Mouse (Mus musculus) MEL (cell line): ENCODE data around the gene Hspb6. TPM values are rescaled to one million over a fixed set of nuclear protein-coding genes. Genes with fewer than 3 reads are reported as not detected.

Experiments used
- DNase-seq: peaks from one replicate; pipeline ENCODE4 v3.0.0; 2011; ENCODE audit warnings: low read depth, low spot score
- H3K27ac ChIP-seq: 2 replicates; pipeline ENCODE4 v1.5.1; 2012; ENCODE audit warnings: low read depth, mild to moderate bottlenecking, control low read depth, low read length, moderate library complexity; ENCODE audit not compliant: control insufficient read depth
- H3K27me3 ChIP-seq, 2 experiments: fragments of 150-350 bp in 1 of 2; sonication (generic) in 1 of 2; 2 replicates each; pipeline ENCODE4 v1.6.1; 2012; ENCODE audit warnings: low read length in 2 of 2, mild to moderate bottlenecking in 2 of 2, improper control_type of control experiment in 1 of 2, moderate library complexity in 1 of 2; ENCODE audit not compliant: insufficient read depth in 2 of 2, control insufficient read depth in 1 of 2
- H3K36me3 ChIP-seq, 2 experiments: 2 replicates each; pipeline ENCODE4 v1.6.1; 2012 to 2014; ENCODE audit warnings: low read length in 2 of 2, improper control_type of control experiment in 1 of 2, inconsistent platforms in 1 of 2, mild to moderate bottlenecking in 1 of 2; ENCODE audit not compliant: insufficient read depth in 2 of 2, control insufficient read depth in 1 of 2
- H3K4me1 ChIP-seq, 2 experiments: fragments of 150-350 bp in 1 of 2; sonication (generic) in 1 of 2; 2 replicates each; pipeline ENCODE4 v1.6.1; 2012; ENCODE audit warnings: low read length in 2 of 2, improper control_type of control experiment in 1 of 2, mild to moderate bottlenecking in 1 of 2; ENCODE audit not compliant: insufficient read depth in 2 of 2, control insufficient read depth in 1 of 2
- H3K4me3 ChIP-seq, 2 experiments: fragments of 150-350 bp in 1 of 2; sonication (generic) in 1 of 2; 2 replicates each; pipeline ENCODE4 v1.5.1; 2012; ENCODE audit warnings: low read depth in 2 of 2, low read length in 2 of 2, mild to moderate bottlenecking in 2 of 2, moderate library complexity in 2 of 2, control low read depth in 1 of 2, improper control_type of control experiment in 1 of 2; ENCODE audit not compliant: control insufficient read depth in 1 of 2, insufficient read depth in 1 of 2
- H3K79me2 ChIP-seq: 2 replicates; pipeline ENCODE4 v1.6.1; 2012; ENCODE audit warnings: mild to moderate bottlenecking, low read length, moderate library complexity; ENCODE audit not compliant: control insufficient read depth, poor library complexity, insufficient read depth
- H3K9ac ChIP-seq: 2 replicates; pipeline ENCODE4 v1.6.1; 2012; ENCODE audit warnings: low read depth, mild to moderate bottlenecking, control low read depth, low read length, moderate library complexity; ENCODE audit not compliant: control insufficient read depth, poor library complexity, severe bottlenecking
- H3K9me3 ChIP-seq: fragments of 150-350 bp; sonication (generic); replicated peaks from 2 replicates; pipeline ENCODE4 v1.6.1; 2012; ENCODE audit warnings: mild to moderate bottlenecking, low read length, improper control_type of control experiment, moderate library complexity; ENCODE audit not compliant: insufficient read depth
- BHLHE40 ChIP-seq: IDR thresholded peaks from 2 replicates; pipeline ENCODE4 v1.6.1; 2012; ENCODE audit warnings: low read depth, mild to moderate bottlenecking, inconsistent platforms, low read length, improper control_type of control experiment, borderline replicate concordance
- CHD1 ChIP-seq: IDR thresholded peaks from 2 replicates; pipeline ENCODE4 v1.6.1; 2012; ENCODE audit warnings: low read depth, mild to moderate bottlenecking, inconsistent platforms, low read length, improper control_type of control experiment
- CHD2 ChIP-seq: IDR thresholded peaks from 2 replicates; pipeline ENCODE4 v1.6.1; 2011; ENCODE audit warnings: low read length, improper control_type of control experiment
- E2F4 ChIP-seq: IDR thresholded peaks from 2 replicates; pipeline ENCODE4 v1.6.1; 2011; ENCODE audit warnings: low read depth, low read length, improper control_type of control experiment, borderline replicate concordance
- ELF1 ChIP-seq: IDR thresholded peaks from 2 replicates; pipeline ENCODE4 v1.6.1; 2014; ENCODE audit warnings: low read depth, mild to moderate bottlenecking, inconsistent platforms, low read length, improper control_type of control experiment, moderate library complexity
- EP300 ChIP-seq, 2 experiments: IDR thresholded peaks; 2 replicates each; pipeline ENCODE4 v1.6.1; 2011; ENCODE audit warnings: improper control_type of control experiment in 2 of 2, low read length in 2 of 2, low read depth in 1 of 2, mild to moderate bottlenecking in 1 of 2
- ETS1 ChIP-seq: IDR thresholded peaks from 2 replicates; pipeline ENCODE4 v1.6.1; 2012; ENCODE audit warnings: low read depth, mild to moderate bottlenecking, inconsistent platforms, low read length, improper control_type of control experiment, moderate library complexity
- GABPA ChIP-seq: IDR thresholded peaks from 2 replicates; pipeline ENCODE4 v1.6.1; 2012; ENCODE audit warnings: low read depth, mild to moderate bottlenecking, inconsistent platforms, low read length, improper control_type of control experiment, moderate library complexity
- HCFC1 ChIP-seq: IDR thresholded peaks from 2 replicates; pipeline ENCODE4 v1.6.1; 2012; ENCODE audit warnings: low read depth, mild to moderate bottlenecking, inconsistent platforms, low read length, improper control_type of control experiment, moderate library complexity
- JUND ChIP-seq: IDR thresholded peaks from 2 replicates; pipeline ENCODE4 v1.6.1; 2011; ENCODE audit warnings: low read depth, mild to moderate bottlenecking, improper control_type of control experiment, low read length
- KAT2A ChIP-seq: conservative IDR thresholded peaks from 2 replicates; pipeline ENCODE4 v1.6.1; 2012; ENCODE audit warnings: low read depth, low read length, improper control_type of control experiment, inconsistent platforms
- MAX ChIP-seq: IDR thresholded peaks from 2 replicates; pipeline ENCODE4 v1.6.1; 2011; ENCODE audit warnings: low read length, improper control_type of control experiment
- MAZ ChIP-seq: IDR thresholded peaks from 2 replicates; pipeline ENCODE4 v1.6.1; 2012; ENCODE audit warnings: low read depth, mild to moderate bottlenecking, inconsistent platforms, low read length, improper control_type of control experiment
- MXI1 ChIP-seq: IDR thresholded peaks from 2 replicates; pipeline ENCODE4 v1.6.1; 2011; ENCODE audit warnings: mild to moderate bottlenecking, low read depth, low read length, improper control_type of control experiment
- MYC ChIP-seq: IDR thresholded peaks from 2 replicates; pipeline ENCODE4 v1.6.1; 2011; ENCODE audit warnings: low read depth, mild to moderate bottlenecking, low read length, improper control_type of control experiment, moderate library complexity
- NELFE ChIP-seq: IDR thresholded peaks from 2 replicates; pipeline ENCODE4 v1.6.1; 2011; ENCODE audit warnings: low read depth, low read length, improper control_type of control experiment
- NRF1 ChIP-seq: IDR thresholded peaks from 2 replicates; pipeline ENCODE4 v1.6.1; 2014; ENCODE audit warnings: low read depth, mild to moderate bottlenecking, inconsistent platforms, low read length, improper control_type of control experiment, moderate library complexity; ENCODE audit not compliant: poor library complexity, insufficient read depth, severe bottlenecking
- POLR2A ChIP-seq, 2 experiments: IDR thresholded peaks; 2 replicates each; pipeline ENCODE4 v1.6.1; 2011 to 2012; ENCODE audit warnings: low read length in 2 of 2, mild to moderate bottlenecking in 2 of 2, control low read depth in 1 of 2, improper control_type of control experiment in 1 of 2, low read depth in 1 of 2, moderate library complexity in 1 of 2; ENCODE audit not compliant: control insufficient read depth in 1 of 2, insufficient read depth in 1 of 2, poor library complexity in 1 of 2
- POLR2AphosphoS5 ChIP-seq: IDR thresholded peaks from 2 replicates; pipeline ENCODE4 v1.6.1; 2012; ENCODE audit warnings: low read depth, borderline replicate concordance, mild to moderate bottlenecking, inconsistent platforms, low read length, moderate library complexity, mixed read lengths
- RAD21 ChIP-seq: IDR thresholded peaks from 2 replicates; pipeline ENCODE4 v1.6.1; 2011; ENCODE audit warnings: mild to moderate bottlenecking, low read depth, low read length, improper control_type of control experiment
- RCOR1 ChIP-seq: IDR thresholded peaks from 2 replicates; pipeline ENCODE4 v1.6.1; 2012; ENCODE audit warnings: low read depth, mild to moderate bottlenecking, inconsistent platforms, low read length, improper control_type of control experiment
- SIN3A ChIP-seq: IDR thresholded peaks from 2 replicates; pipeline ENCODE4 v1.6.1; 2012; ENCODE audit warnings: low read length, improper control_type of control experiment, inconsistent platforms
- SMC3 ChIP-seq: IDR thresholded peaks from 2 replicates; pipeline ENCODE4 v1.6.1; 2011; ENCODE audit warnings: low read depth, low read length, improper control_type of control experiment
- TCF12 ChIP-seq: IDR thresholded peaks from 2 replicates; pipeline ENCODE4 v1.6.1; 2014; ENCODE audit warnings: low read depth, mild to moderate bottlenecking, inconsistent platforms, low read length, improper control_type of control experiment, moderate library complexity
- USF1 ChIP-seq: IDR thresholded peaks from 2 replicates; pipeline ENCODE4 v1.6.1; 2014; ENCODE audit warnings: low read depth, mild to moderate bottlenecking, inconsistent platforms, low read length, improper control_type of control experiment, moderate library complexity
- USF2 ChIP-seq, 2 experiments: IDR thresholded peaks; 2 replicates each; pipeline ENCODE4 v1.6.1; 2011 to 2012; ENCODE audit warnings: improper control_type of control experiment in 2 of 2, low read length in 2 of 2, borderline replicate concordance in 1 of 2, inconsistent platforms in 1 of 2, low read depth in 1 of 2, mild to moderate bottlenecking in 1 of 2; ENCODE audit not compliant: insufficient read depth in 1 of 2
- ZKSCAN1 ChIP-seq: IDR thresholded peaks from 2 replicates; pipeline ENCODE4 v1.6.1; 2012; ENCODE audit warnings: low read depth, mild to moderate bottlenecking, inconsistent platforms, low read length, improper control_type of control experiment, moderate library complexity
- ZMIZ1 ChIP-seq: IDR thresholded peaks from 2 replicates; pipeline ENCODE4 v1.6.1; 2012; ENCODE audit warnings: low read depth, mild to moderate bottlenecking, inconsistent platforms, low read length, improper control_type of control experiment, moderate library complexity
- ZNF384 ChIP-seq: IDR thresholded peaks from 2 replicates; pipeline ENCODE4 v1.6.1; 2012; ENCODE audit warnings: low read depth, mild to moderate bottlenecking, inconsistent platforms, low read length, improper control_type of control experiment
- polyA plus RNA-seq, 2 experiments: library from polyadenylated mRNA; stranded (reverse) in 1 of 2; unstranded in 1 of 2; fragments of >175 nt in 1 of 2; fragments of >200 nt in 1 of 2; gene quantifications; 2 replicates each; pipeline versions ENCODE4 v1.2.1 to v1.2.4; 2012; ENCODE audit warnings: low replicate concordance in 2 of 2, low read depth in 1 of 2; ENCODE audit not compliant: insufficient read length in 2 of 2, insufficient read depth in 1 of 2, missing spikeins in 1 of 2
- total RNA-seq: library from RNA; depleted of rRNA; stranded (reverse); fragments of 300-350 nt; gene quantifications from 2 replicates; pipeline ENCODE4 v1.2.3, GENCODE M21; 2012

Gene Hspb6
- total and polyA plus RNA-seq, 3 experiments = 1.5 to 12.4 TPM; not detected in 1

- peak within 1 kb of the TSS; percentile 82 to 84 for H3K4me3 ChIP-seq
- H3K79me2 ChIP-seq = peaks cover 17% of the 10 kb centered on the region
- H3K9ac ChIP-seq = peak within 1 kb of the TSS; percentile 94
- no peaks in the 10 kb centered on the region for H3K9me3 ChIP-seq
- peaks cover 2 to 15% of the 10 kb centered on the region in 2 experiments; a peak in 2 of 4 replicates for H3K4me1 ChIP-seq
- TF ChIP-seq EP300 (IDR thresholded peaks at IDR 0.05; ENCODE audit: low read depth in 1 of 2, low read length in 2 of 2) = 0 out of 4 replicates have a peak, but pooled peaks of 1 of the 2 experiments have one; percentile 33
- peak; percentile 30 for TF ChIP-seq MAZ
- TF ChIP-seq MXI1 = peak; percentile 37; the same call in 1 of the 2 replicates
- TF ChIP-seq POLR2A (IDR thresholded peaks at IDR 0.05; ENCODE audit: control insufficient read depth in 1 of 2, insufficient read depth in 1 of 2, low read depth in 1 of 2, low read length in 2 of 2, poor library complexity in 1 of 2) = peak in 1 of 2 experiments; percentile 50; a peak in 3 of 4 replicates
- peak; percentile 56 for TF ChIP-seq NELFE
- TF ChIP-seq RCOR1 = no peak
- no peak for TF ChIP-seq RAD21
- TF ChIP-seq CHD1 = peak; percentile 97
- TF ChIP-seq NRF1 = peak; percentile 86
- TF ChIP-seq USF1 = 0 out of 2 replicates have a peak, but pooled peaks have one; percentile 4
- TF ChIP-seq KAT2A = peak; percentile 96
- no peak for TF ChIP-seq BHLHE40
- TF ChIP-seq MYC = peak; percentile 76
- TF ChIP-seq ETS1 = 0 out of 2 replicates have a peak, but pooled peaks have one; percentile 30
- TF ChIP-seq TCF12 = peak; percentile 57
- TF ChIP-seq ZMIZ1 = no peak
- TF ChIP-seq POLR2AphosphoS5 = no peak
- TF ChIP-seq SIN3A = peak; percentile 76
- no peak for TF ChIP-seq GABPA
- TF ChIP-seq ELF1 = peak; percentile 70
- TF ChIP-seq CHD2 = peak; percentile 90
- TF ChIP-seq MAX = peak; percentile 92
- no peak for TF ChIP-seq USF2 (IDR thresholded peaks at IDR 0.05; ENCODE audit: borderline replicate concordance in 1 of 2, insufficient read depth in 1 of 2, low read depth in 1 of 2, low read length in 2 of 2)
- TF ChIP-seq JUND = no peak
- TF ChIP-seq SMC3 = no peak
- no peak for TF ChIP-seq E2F4
- TF ChIP-seq ZKSCAN1 = no peak
- TF ChIP-seq HCFC1 = peak; percentile 97
- TF ChIP-seq ZNF384 = peak; percentile 91
- peaks cover 0 to 8% of the 10 kb centered on the region in 2 experiments; a peak in 2 of 4 replicates for H3K36me3 ChIP-seq
- peak within 1 kb of the TSS; percentile 89 for H3K27ac ChIP-seq
- no peaks in the 10 kb centered on the region for H3K27me3 ChIP-seq
- peak; percentile 98 for DNase-seq
These were observed 11.3 kb downstream of the Hspb6 start, which contains the start of the genes U2af1l4, Gm49396 and Psenen for GRCm38 (mm10) chr7:30563117-30563905. U2af1l4 (plus strand) TSS chr7:30563301. Gm49396 (plus strand) TSS chr7:30563344. Psenen (minus strand) TSS chr7:30563627.
